Mouse (Mus musculus) hindbrain, embryonic 13.5 days (tissue): ENCODE measurements at regions not wholly inside any gene's neighbourhood (a gene's known extent, or its start where the extent isn't known, plus 50 kb on each side); places are given as distances from the start of the nearest gene placed in this dataset.
"Not testable (repeated sequence)": the region's sequence is repeated elsewhere in the genome, so short reads cannot be mapped to it uniquely, and the experiment has no call there.

Experiments used
- ATAC-seq: fragments of 200-750 bp; cut with Nextera tagmentation; 2 replicates; pipeline ENCODE4 v1.8.0; 2017; ENCODE audit warnings: moderate TSS enrichment; ENCODE audit not compliant: low FRiP score
- H3K27ac ChIP-seq: fragments of 300-500 bp; sonication (generic); 2 replicates; pipeline ENCODE4 v1.5.1; 2015; ENCODE audit warnings: inconsistent platforms, mild to moderate bottlenecking, moderate library complexity
- H3K27me3 ChIP-seq: fragments of 300-500 bp; sonication (generic); 2 replicates; pipeline ENCODE4 v1.6.1; 2015; ENCODE audit warnings: mild to moderate bottlenecking, inconsistent platforms
- H3K36me3 ChIP-seq: fragments of 300-500 bp; sonication (generic); 2 replicates; pipeline ENCODE4 v1.6.1; 2015; ENCODE audit warnings: mild to moderate bottlenecking, inconsistent platforms
- H3K4me1 ChIP-seq: fragments of 300-500 bp; sonication (generic); replicated peaks from 2 replicates; pipeline ENCODE4 v1.6.1; 2015; ENCODE audit warnings: inconsistent platforms
- H3K4me2 ChIP-seq: fragments of 300-500 bp; sonication (generic); 2 replicates; pipeline ENCODE4 v1.6.1; 2015; ENCODE audit warnings: inconsistent platforms, mild to moderate bottlenecking, moderate library complexity
- H3K4me3 ChIP-seq: fragments of 300-500 bp; sonication (generic); 2 replicates; pipeline ENCODE4 v1.5.1; 2015; ENCODE audit warnings: mild to moderate bottlenecking, inconsistent platforms
- H3K9ac ChIP-seq: fragments of 300-500 bp; sonication (generic); 2 replicates; pipeline ENCODE4 v1.6.1; 2015; ENCODE audit warnings: mild to moderate bottlenecking, inconsistent platforms
- H3K9me3 ChIP-seq: fragments of 300-500 bp; sonication (generic); 2 replicates; pipeline ENCODE4 v1.6.1; 2016; ENCODE audit warnings: inconsistent platforms
- WGBS: fragments of 180-500 bp; shearing (Covaris S2); methylation state at CpG from one replicate; pipeline ENCODE4 v1.1.7; 2015; 5-methylcytosine and 5-hydroxymethylcytosine counted together

DNA sequence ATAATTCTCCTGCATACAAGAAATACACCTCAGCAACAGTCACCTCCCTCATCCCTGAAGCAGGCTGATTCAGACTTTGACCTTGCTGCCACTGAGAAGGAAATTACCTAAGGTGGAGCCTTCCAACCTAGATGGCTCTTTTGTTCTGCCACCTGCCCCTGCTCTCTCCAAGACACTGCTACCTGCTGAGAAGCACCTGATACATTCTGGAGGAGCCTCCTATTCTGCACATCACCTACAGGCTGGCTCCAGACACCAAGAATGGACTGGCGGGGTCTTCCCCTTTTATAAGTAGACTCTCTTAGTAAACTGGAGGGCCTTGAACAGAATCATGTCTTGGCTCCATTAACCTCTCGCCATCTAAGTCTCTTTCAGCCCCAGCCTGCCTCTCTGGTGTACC is 1149.5 kb upstream of the 2610301B20Rik start:
- not testable (repeated sequence) for H3K4me2 ChIP-seq, H3K9me3 ChIP-seq, ATAC-seq, H3K4me1 ChIP-seq, H3K36me3 ChIP-seq, H3K9ac ChIP-seq, H3K4me3 ChIP-seq, H3K27me3 ChIP-seq, H3K27ac ChIP-seq
- WGBS: 86% methylated on average over 2 of the region's 2 CpGs

DNA sequence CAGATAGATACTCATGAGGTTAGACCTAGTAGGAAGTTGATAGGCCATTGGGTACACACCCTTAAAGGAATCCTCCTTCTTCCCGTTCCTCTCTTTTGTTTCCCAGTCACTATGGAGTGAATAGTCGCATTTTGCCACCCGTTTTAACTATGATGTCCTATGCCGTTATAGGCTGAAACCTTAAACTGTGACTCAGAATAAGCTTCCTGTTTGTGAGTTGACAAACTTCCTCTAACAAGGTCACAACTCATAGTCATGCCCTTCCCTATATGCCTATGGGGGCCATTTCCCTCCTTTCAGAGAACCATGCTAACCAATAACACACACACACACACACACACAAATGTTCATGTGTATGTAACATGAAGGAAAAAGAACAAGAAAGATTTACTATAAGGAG is 1136.6 kb upstream of the 2610301B20Rik start:
- no peak for ATAC-seq
- Histone ChIP-seq H3K9ac (no peak overlapping the region), H3K4me2 (no peak overlapping the region), H3K4me3 (no peak overlapping the region), H3K27me3 (no peaks in the 10 kb centered on the region), H3K9me3 (no peaks in the 10 kb centered on the region), H3K27ac (no peak overlapping the region), H3K4me1 (no peaks in the 10 kb centered on the region), H3K36me3 (no peaks in the 10 kb centered on the region)
- WGBS: 80% methylated on average over 4 of the region's 4 CpGs

DNA sequence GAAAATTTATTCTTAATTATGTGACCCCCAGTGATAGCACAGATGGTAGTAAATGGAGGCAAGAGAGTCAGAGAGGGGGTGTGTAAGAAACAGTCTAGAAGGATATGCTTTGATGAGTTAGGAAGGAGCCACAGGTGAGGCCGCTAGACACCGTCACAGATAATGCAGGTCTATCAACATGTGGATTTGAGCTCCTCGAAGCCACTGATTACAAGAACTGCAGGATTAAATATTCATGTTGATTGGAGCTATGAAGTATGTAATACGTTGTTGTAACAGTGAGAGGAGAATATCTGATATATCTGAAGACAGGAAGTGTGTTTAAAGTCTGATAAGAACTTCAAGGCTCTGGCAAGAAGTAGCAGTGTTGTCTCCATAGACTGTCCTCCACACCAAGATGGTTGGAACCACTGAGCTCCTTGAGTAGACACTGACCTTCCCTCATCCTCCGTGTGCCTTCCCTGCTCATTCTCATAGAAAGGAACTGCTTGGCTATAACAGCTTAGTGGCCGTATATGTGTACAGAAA is 1126.8 kb upstream of the 2610301B20Rik start:
- no peak overlapping the region for H3K4me3 ChIP-seq
- no peak for ATAC-seq
- no peak overlapping the region for H3K27ac ChIP-seq
- no peaks in the 10 kb centered on the region for H3K36me3 ChIP-seq
- WGBS: 89% methylated on average over 6 of the region's 6 CpGs
- H3K9me3 ChIP-seq: no peaks in the 10 kb centered on the region
- no peak overlapping the region for H3K4me2 ChIP-seq
- H3K9ac ChIP-seq: no peak overlapping the region
- H3K27me3 ChIP-seq: no peaks in the 10 kb centered on the region
- no peaks in the 10 kb centered on the region for H3K4me1 ChIP-seq

DNA sequence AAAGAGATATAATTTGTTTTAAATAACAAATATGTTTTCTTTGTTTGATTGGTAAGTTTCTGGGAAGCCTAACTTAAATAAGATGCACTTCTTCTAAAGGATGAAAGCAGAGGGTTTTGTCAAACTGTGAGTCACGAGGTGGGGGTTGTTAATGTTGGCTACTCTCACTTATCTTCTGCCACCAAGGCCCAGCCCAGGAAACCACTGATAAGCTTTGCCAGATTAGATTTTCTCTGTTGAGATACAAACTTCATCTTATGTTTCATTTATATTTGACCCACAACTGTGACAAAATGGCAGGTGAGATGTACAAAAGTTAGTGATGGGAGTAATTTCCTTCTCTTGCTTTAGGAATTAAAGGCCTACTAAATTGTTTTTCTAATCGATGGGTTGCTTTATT is 1126.2 kb upstream of the 2610301B20Rik start:
- Histone ChIP-seq H3K9ac (no peak overlapping the region), H3K4me2 (no peak overlapping the region), H3K27me3 (no peaks in the 10 kb centered on the region), H3K4me1 (no peaks in the 10 kb centered on the region), H3K9me3 (no peaks in the 10 kb centered on the region), H3K27ac (no peak overlapping the region), H3K4me3 (no peak overlapping the region), H3K36me3 (no peaks in the 10 kb centered on the region)
- ATAC-seq: no peak
- WGBS: 88% methylated on average over 2 of the region's 2 CpGs

DNA sequence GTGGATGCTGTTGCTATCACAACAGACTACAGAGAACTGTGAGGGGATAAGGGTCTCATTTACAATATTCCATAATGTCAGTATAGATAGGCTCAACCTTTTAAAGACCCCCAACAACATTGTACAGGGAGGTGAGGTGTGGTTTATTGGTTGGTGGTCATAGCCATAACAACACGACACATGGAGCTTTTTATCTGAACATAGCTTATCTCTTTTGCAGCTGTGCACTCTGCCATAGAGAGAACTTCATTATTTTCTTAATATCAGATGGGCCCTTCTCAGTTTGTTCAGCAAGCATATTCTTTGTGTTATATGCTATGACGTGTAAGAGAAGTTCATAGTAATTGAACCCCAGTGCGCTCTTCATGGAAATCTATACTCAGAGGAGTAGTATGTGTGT is 1124.4 kb upstream of the 2610301B20Rik start:
- no peaks in the 10 kb centered on the region for H3K9me3 ChIP-seq
- no peaks in the 10 kb centered on the region for H3K36me3 ChIP-seq
- H3K27ac ChIP-seq: no peak overlapping the region
- no peak overlapping the region for H3K9ac ChIP-seq
- no peaks in the 10 kb centered on the region for H3K4me1 ChIP-seq
- no peak overlapping the region for H3K4me2 ChIP-seq
- ATAC-seq: no peak
- 94% methylated on average over 3 of the region's 3 CpGs for WGBS
- H3K27me3 ChIP-seq: no peaks in the 10 kb centered on the region
- H3K4me3 ChIP-seq: no peak overlapping the region

DNA sequence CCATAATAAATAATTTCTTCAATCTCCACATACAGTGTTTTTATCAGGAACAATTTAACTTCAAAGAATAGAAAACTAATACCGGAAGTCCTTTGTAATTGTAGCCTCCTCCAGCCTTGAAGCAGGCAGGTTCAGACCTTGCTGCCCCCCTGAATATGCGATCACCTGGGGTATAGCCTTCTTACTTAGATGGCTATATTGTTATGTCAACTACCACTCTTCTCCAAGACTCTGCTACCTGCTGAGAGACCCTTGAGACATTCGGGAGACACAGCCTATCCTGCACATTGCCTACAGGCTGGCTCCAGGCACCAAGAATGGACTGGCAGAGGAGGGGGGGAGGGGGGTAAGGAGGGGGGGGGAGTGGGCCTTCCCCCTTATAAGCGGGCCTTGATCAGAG is 1123.9 kb upstream of the 2610301B20Rik start:
- Histone ChIP-seq H3K9me3 (no peaks in the 10 kb centered on the region), H3K4me3 (no peak overlapping the region), H3K4me2 (no peak overlapping the region), H3K27ac (no peak overlapping the region), H3K36me3 (no peaks in the 10 kb centered on the region), H3K9ac (no peak overlapping the region), H3K27me3 (no peaks in the 10 kb centered on the region), H3K4me1 (no peaks in the 10 kb centered on the region)
- 66% methylated on average over 4 of the region's 4 CpGs for WGBS
- ATAC-seq: no peak

DNA sequence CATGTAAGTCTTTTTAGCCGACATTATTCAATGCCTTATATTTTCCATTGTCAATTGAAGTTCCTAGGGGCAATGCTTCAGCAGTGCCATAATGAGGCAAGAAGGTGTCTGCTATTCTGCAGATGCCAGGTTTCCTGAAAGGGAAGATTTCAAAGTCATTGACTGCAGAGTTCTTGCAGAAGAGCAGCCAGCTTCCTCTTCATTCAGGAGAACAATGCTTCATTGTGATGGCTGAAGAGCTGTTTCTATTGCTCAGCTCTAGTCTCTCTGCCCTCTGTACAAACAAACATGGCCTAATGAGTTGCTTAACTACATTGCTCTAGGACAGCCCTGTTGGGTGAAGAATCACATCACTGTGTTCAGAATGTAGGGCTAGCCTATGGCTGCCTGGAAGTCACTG is 1111.0 kb upstream of the 2610301B20Rik start:
- Histone ChIP-seq H3K27me3 (no peaks in the 10 kb centered on the region), H3K4me2 (no peak overlapping the region), H3K9me3 (0 out of 2 replicates have a peak, but pooled peaks cover 6% of the 10 kb centered on the region), H3K9ac (no peak overlapping the region), H3K36me3 (no peaks in the 10 kb centered on the region), H3K4me1 (no peaks in the 10 kb centered on the region), H3K4me3 (no peak overlapping the region), H3K27ac (no peak overlapping the region)
- no peak for ATAC-seq
- 42% methylated on average over 1 of the region's 1 CpGs for WGBS

DNA sequence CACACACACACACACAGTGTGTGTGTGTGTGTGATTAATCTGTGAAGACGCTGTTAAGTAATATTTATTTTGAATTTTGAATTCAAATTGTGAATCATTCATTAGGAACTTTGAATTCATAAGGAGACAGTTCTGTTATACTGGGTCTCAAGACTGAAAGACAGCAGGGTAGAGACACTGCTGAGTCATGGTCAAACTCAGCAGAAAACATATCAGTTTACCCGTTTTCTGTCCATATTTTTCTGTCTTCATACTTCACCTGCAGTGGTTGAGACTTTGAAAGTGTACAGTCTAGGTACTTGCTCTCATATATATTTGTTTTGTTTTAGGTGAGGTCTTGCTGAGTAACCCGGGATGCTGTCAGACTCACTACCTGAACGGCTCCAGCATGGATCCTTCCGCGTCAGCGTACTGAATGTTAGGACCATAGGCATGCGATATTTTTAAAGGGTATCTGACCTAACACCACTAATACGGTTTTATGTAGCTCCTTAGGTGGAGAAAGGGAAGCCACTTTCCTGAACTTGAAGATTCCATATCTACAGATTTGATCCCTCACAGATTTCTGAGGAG is 1104.6 kb upstream of the 2610301B20Rik start:
- no peak overlapping the region for H3K27ac ChIP-seq
- peak overlapping the region; percentile 54 for H3K4me3 ChIP-seq
- 70% methylated on average over 9 of the region's 9 CpGs for WGBS
- H3K4me1 ChIP-seq: no peaks in the 10 kb centered on the region
- H3K4me2 ChIP-seq: peak overlapping the region; percentile 91
- H3K9ac ChIP-seq: no peak overlapping the region
- H3K27me3 ChIP-seq: no peaks in the 10 kb centered on the region
- no peaks in the 10 kb centered on the region for H3K9me3 ChIP-seq
- ATAC-seq: no peak
- H3K36me3 ChIP-seq: no peaks in the 10 kb centered on the region

DNA sequence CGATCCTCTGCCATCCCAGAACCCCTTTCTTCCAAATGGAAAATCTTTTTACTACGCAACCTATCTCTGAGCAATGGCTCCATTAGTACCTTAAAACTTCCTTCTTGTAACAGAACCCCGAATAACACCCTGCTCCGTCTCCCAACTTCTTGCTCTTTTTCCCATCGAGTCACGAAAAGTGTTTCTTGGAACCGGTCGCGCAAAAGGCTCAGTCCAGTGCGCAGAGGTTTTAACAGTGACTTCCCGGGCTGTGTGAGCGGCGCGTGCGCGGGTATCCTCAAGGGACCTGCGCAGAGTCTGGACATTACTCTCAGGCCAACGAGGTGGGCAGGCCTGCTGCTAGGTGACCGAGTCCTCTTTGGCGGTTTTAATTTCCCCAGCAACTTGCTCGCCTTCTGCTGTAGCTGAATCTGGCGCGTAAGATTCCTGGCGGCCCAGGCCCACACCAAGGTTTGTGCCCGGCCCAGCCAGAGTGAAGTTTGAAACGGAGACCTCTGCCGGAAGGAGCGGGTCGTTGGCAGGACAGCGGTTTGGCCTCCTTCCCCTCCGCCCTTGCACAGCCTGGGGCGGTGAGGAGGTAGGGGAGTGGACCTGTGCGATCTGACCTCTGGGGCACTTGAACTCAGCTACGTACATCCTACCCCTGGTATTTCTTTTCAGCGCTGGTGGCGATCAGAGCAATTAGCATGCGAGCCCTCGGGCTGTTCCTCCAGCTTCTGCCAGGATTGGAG is 1103.8 kb upstream of the 2610301B20Rik start:
- Histone ChIP-seq H3K4me1 (no peaks in the 10 kb centered on the region), H3K9ac (peak overlapping the region; percentile 74), H3K9me3 (no peaks in the 10 kb centered on the region), H3K4me2 (peak overlapping the region; percentile 91), H3K4me3 (peak overlapping the region; percentile 54), H3K27ac (peak overlapping the region; percentile 58), H3K36me3 (no peaks in the 10 kb centered on the region), H3K27me3 (no peaks in the 10 kb centered on the region)
- 2% methylated on average over 38 of the region's 38 CpGs for WGBS
- ATAC-seq: peak; percentile 92

DNA sequence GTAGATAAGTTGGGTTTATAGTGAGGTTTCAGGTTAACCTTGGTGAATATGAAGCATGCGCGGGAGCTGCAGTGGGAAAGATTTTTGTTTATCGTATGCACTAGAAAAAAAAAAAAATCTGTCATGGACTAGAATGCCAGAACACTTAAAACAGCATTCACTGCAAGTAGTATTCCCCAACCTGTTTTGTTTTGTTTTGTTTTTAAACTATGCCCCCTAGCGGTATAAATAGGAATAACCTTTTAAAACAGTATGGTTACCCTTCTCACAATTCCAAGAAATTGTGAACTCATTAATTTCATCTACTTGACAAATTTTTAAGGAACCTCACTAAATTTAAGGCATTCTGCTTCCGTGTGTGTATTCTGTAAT is 1103.2 kb upstream of the 2610301B20Rik start:
- Histone ChIP-seq H3K9me3 (no peaks in the 10 kb centered on the region), H3K4me2 (peak overlapping the region; percentile 91), H3K4me3 (peak overlapping the region; percentile 54), H3K4me1 (no peaks in the 10 kb centered on the region), H3K36me3 (no peaks in the 10 kb centered on the region), H3K9ac (peak overlapping the region; percentile 74), H3K27ac (peak overlapping the region; percentile 58), H3K27me3 (no peaks in the 10 kb centered on the region)
- 1% methylated on average over 5 of the region's 5 CpGs for WGBS
- peak; percentile 82 for ATAC-seq

DNA sequence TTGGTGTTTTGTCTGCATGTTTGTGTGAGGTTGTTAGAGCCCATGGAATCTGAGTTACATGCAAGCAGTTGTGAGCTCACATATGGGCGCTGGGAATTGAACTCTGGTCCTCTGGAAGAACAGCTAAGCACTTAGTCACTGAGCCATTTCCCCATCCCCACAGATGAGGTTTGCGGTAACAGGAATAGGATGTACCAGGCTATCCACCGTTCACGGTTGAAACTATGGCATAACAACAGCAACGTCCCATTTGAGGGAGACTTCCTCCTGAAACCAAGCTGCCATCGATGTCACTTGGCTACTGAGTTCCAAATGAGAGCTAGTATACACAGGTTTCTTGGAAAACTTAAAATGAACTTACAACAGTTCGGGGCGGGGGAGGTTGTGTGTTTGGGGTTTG is 1095.9 kb upstream of the 2610301B20Rik start:
- Histone ChIP-seq H3K9ac (no peak overlapping the region), H3K4me3 (no peak overlapping the region), H3K4me2 (no peak overlapping the region), H3K27ac (no peak overlapping the region), H3K4me1 (no peaks in the 10 kb centered on the region), H3K9me3 (no peaks in the 10 kb centered on the region), H3K36me3 (no peaks in the 10 kb centered on the region), H3K27me3 (no peaks in the 10 kb centered on the region)
- ATAC-seq: no peak
- WGBS: 95% methylated on average over 8 of the region's 8 CpGs

DNA sequence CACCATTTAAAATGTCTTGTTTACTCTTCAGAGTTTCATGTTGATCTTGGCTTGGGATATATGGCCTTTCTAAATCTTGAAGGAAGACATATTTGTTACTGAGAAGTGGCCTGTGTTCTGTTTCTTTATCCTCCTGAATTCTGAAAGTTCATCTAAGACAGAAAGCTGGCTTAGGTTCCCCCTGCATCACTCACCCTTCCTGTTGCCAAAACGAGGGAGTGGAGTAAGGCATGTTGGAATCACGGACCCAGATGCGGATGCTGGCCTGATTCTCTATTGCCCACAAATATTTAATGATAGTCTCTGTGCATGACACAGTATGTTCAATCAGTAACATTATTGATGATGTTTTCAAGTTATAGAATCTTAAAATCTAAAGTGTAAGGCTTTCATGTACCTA is 1094.7 kb upstream of the 2610301B20Rik start:
- Histone ChIP-seq H3K9ac (no peak overlapping the region), H3K36me3 (no peaks in the 10 kb centered on the region), H3K9me3 (no peaks in the 10 kb centered on the region), H3K4me1 (no peaks in the 10 kb centered on the region), H3K4me3 (no peak overlapping the region), H3K27ac (no peak overlapping the region), H3K4me2 (no peak overlapping the region), H3K27me3 (no peaks in the 10 kb centered on the region)
- no peak for ATAC-seq
- 89% methylated on average over 3 of the region's 3 CpGs for WGBS

DNA sequence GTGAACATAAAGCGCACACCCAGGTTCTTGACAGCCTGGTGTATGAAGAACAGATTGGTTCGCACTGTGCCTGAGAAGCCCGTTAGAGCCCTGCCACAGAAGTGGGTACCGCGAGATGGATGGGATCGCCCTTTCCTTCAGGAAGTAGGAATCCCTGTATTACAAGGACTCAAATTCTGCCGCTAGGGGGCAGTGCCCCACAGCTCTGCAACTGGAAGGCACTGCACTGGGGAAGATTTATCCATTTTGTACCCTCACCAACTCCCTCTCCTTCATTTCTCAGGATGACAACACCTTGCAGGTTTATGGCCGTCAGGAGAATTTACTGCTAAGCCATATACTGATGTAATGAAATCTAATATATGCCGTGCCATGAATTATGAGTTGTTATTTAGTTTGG is 1094.1 kb upstream of the 2610301B20Rik start:
- WGBS: 36% methylated on average over 9 of the region's 9 CpGs
- peak; percentile 68 for ATAC-seq

More for the DNA sequence above, 1094.1 kb upstream of the 2610301B20Rik start:
- H3K27ac ChIP-seq: no peak overlapping the region
- no peak overlapping the region for H3K4me3 ChIP-seq
- no peaks in the 10 kb centered on the region for H3K27me3 ChIP-seq
- no peak overlapping the region for H3K4me2 ChIP-seq
- no peak overlapping the region for H3K9ac ChIP-seq
- no peaks in the 10 kb centered on the region for H3K9me3 ChIP-seq
- no peaks in the 10 kb centered on the region for H3K4me1 ChIP-seq
- H3K36me3 ChIP-seq: no peaks in the 10 kb centered on the region
